Mouse (Mus musculus) heart, adult 8-10 months (tissue): ENCODE results near the gene Wscd2. TPM values are rescaled to one million over a fixed set of nuclear protein-coding genes. Genes with fewer than 3 reads are reported as not detected.

Experiments used
- DNase-seq: peaks from one replicate; pipeline ENCODE4 v3.0.0; 2022; ENCODE audit warnings: low spot score
- total RNA-seq, 4 experiments: library from RNA; stranded (reverse); gene quantifications; 2 replicates each; pipeline ENCODE4 v1.2.4; 2022

Wscd2 gene
- total RNA-seq, 4 experiments from 2014 or later: 0.11 to 0.23 (median 0.16) TPM; not detected in 1

DNA sequence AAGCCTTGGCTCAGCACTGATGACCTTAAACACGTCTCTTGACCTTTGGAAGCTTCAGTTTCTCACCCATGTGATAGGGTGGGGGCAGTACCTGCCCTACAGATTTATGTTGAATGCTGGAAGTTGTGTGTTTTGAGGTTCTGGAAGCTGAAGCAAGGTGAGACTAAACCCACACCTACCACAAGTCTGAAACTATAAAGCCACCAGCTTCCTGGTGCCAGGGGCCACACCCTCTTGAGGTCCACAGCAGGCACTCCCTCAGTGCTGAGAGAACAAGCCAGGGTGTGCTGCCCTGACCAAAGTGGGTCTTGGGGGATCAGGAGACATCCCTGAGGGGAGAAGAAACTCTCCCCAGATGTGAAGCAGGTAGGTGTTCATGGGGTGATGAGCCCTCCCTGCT, 48.7 kb downstream of the Wscd2 start:
- no peak for DNase-seq

DNA sequence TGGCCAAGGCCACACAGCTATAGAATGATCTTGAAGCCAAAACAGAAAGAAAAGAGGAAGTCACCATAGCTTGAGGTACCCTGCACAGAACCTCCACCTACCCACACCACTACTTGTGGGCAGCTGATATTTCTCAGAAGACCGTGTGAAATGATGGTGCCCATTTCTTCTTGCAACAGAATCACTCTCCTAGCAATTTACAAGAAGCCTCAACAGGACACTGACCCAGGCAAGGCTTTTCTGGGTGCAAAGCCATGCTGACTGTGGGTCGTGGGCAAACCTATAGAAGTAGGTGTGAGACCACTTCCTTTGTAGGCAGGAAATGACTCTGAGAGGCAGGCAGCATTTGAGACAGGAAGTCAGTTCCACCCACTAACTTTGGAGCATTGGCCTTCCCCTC, 49.3 kb downstream of the Wscd2 start:
- no peak for DNase-seq

DNA sequence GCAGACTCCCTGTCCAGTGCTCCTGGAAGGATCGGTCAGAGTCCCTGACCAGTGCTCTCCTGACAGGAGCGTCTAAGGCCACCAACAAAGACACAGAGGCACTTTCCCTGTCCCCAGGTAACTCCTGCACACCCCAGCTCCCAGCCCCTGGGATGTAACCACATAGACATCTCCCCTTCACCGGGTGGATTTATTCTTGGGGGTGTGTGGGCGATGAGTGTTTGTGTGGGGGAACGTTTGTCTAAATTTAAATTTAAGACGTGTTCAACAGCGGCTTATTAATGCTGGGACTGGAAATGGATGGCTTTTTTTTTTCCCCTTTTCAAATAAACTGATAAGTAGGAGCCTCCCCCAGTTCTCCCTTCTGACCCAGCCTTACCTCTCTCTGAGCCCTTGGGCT, 49.7 kb downstream of the Wscd2 start:
- no peak for DNase-seq

DNA sequence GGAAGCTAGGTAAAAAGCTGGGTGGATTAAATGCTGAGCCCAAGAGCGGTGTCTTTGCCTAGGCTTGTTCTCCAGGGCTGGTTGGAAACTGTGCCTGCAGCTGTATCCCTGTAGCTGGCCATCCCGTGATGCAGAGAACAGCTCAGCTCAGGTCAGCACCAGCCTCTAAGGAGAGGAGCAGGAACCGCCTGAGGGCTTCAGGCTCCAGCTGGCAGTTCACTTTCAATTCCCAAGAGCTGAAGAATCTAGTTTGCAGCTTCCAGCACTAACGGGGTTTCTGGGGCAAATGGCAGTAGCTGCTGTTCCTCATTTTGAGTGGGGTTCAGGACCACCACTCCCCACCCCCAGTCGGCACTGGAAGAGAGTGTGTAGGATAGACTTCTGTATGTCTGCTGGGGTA, 51.1 kb downstream of the Wscd2 start:
- no peak for DNase-seq

DNA sequence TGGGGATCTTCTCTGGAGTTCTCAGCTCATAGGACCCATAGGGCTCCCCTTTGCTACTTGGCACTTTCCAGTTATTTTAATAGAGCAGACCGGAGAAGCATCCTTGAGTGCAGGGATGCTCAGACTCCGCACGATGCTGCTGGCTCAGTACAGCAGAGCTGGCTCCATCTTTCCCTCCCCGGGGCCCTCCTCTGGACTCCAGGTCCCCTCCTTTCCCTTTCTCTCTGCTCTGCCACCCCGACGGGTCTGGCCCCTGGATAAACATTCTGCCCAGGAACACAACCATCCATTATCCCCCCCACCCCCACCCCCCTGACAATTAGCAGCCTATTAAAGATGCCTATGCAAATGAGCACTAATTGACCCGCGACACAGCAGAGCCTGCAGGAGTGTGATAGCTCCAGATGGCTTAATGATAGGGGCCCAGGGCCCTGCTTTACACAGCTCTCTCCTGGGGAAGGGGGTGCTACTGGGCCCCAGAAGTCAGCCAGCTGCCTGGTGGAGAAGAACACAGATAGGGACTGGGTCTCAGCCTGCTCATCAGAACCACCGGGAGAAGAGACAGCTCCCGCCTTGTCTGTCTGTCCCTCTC, 52.8 kb downstream of the Wscd2 start:
- DNase-seq: no peak

DNA sequence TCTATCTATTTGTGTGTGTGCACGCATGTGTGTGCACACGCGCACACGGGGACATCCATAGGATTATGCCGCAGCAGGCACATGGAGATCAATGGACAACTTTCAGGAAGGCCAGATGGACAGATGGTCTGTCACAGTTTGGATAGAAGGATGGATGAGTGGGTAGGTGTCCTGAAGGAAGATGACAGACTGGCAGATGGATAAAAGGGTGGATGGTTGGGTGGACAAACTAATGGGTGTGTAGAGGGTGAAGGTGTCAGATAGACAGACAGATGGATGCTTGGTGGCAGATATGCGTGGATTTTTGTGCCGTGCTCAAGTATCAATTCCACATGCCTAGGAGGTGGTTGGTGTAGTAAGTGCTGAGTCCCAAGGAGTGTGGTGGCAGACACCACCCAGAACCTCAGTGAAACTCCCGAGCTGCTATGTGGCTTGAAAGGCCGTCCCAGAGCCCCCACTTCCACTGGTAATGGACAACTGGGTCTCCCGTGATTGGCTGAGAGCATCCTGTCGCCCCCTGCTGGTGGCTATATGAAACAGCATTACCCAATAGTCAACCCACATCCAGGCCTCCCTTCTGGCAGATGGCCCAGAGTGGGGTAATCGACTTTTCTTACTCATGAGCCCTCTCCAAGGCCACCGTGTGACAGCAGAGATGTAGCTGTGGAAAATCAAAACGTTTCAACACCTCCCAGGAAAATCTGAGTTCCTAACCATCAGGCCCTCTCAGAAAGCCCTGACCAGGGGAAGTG, 58.0 kb downstream of the Wscd2 start:
- DNase-seq: peak; percentile 24

DNA sequence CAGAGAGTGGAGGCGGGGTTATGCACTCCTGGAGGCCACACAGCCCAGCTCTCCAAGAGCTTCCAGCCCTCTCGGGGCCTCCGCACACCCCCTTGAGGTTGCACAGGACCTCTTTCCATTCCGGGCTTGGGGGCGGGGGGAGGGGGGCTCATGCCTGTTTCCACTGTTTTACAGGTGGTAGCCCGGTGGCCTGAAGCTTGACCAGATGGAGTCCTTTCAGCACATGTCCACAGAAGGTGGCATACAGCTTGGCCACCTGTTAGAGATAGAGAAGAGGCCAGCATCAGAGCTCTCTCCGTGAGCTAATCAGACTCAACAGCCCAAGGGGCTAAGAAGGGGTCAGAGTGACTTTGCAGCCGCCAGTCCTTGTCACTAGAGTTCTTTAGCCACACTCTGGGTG, 60.1 kb downstream of the Wscd2 start:
- DNase-seq: no peak

DNA sequence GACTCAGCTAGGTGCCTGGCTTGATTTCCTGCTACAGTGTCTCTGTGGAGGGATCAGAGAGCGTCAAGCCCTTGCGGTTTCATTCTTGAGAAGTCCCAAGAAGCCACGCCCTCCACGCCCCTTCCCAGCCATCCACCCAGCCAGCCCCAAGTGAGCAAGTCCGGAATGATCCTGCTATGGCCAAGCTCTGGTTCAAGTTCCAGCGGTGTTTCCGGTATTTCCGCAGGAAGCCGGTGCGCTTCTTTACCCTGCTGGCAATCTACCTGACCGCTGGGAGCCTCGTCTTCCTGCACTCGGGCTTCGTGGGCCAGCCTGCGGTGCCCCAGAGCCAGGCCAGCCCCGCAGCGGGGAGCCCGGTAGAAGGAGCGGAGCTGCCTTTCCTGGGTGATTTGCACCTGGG, 60.6 kb downstream of the Wscd2 start:
- no peak for DNase-seq

DNA sequence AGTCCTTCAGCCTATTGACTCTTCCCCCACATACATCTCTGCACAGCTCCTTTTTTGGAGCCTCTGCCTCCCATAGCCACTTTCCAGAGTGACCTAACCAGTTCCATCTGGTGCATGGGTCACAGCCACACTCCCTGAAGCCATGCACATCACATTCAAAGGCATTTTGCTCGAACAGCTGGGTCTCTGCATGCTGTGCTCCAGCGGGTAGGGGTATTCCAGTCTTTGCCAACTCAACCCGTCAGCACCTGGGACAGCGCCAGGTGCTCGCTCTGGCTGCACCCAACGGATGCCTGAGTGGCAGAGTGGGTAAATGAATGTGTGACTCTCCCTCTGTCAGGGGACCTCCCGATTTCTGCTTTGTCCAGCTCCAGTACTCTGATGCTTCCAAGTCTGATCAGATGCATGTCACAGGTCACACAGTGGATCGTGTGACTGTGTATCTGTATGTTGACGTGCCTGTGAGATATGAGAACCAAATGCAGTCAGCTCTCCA, 63.3 kb downstream of the Wscd2 start:
- DNase-seq: no peak

DNA sequence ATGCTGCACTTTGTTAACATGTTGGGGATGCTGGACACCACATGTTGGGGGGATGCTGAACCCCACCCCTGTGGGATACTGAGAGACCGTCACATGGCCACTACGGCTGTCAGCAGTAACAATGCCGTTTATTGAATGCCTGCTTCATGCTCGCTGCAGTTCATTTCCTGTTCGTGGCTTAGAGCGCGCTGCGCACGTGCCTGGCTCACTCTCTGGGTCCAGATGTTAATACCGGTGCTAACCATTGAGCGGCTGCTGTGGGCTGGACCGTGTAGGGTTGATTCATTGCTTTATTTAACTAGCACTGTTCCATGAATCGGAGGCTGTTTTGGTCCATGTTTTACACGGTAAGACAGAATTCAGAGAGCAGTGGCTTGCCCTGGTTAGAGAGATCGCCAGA, 64.0 kb downstream of the Wscd2 start:
- no peak for DNase-seq

DNA sequence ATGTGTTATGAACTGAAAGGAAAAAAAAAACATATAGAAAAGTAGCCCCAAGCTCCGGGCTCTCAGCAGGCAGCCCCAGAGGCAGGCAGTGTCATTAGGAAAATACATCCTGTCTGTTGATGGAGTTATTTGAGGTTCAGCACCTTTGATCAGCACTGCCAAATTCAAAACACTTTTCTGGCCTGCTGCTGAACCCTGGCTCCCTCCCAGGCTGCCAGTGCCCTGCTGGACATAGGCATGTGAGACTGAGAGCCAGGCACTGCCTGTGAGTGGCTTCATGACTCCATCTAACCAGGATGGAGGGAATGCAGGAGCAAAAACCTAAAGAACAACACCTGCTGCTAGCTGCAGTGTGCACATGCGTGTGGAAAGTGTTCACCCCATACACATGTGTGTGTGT, 64.4 kb downstream of the Wscd2 start:
- DNase-seq: peak; percentile 16

DNA sequence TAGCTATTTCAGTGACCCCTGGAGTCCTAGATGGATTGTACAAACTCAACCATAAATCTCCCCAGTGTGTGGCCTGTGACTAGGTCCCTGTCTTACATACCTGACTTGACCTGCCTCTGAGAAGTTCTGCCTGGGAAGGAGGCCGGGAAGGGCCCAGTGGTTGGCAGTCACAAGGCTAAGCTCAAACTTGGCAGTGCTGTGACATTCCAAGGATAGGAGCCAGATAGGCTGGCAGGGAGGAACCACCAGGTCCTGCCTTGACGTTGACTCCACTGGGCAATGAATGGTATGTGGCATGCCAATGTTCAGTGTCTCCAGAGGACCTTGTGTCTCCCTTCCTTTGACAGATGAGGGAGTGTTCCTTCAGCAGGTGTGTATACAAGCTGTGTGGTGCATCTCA, 65.6 kb downstream of the Wscd2 start:
- no peak for DNase-seq

DNA sequence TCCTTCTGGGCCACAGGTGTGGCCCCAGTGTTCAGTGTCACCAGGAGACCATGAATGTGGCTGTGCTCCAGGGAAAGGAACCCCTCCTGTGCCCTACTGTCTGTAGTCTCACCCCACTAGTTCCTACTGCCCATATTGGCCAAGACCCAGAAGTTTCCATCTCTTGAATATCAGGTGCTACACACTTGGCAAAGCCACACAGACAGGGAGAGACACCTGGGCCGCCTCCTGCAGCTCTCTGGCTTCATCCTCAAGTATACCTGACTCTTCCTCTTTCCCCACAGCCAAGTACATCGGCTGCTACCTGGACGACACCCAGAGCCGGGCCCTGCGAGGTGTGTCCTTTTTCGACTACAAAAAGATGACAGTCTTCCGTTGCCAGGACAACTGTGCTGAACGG, 67.9 kb downstream of the Wscd2 start:
- no peak for DNase-seq

DNA sequence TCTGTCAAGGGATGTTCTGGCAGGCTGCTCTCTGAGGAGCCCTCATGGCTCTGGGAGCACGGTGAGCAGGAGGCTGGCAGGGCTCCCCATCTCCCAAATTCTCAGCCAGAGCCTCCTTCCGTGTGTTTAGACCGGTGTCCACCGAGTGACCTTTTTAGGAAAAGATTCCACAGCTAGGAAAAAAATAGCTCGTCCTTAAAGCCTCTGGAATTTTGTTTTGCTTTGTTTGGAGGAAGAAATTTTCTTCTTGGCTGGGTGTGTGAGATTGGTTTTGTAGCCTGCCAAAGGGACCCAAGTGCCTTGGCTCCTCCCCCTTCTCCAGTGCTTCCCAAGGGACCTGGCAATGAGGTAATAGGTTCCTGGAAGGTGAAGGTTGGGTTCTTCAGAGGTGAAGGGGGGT, 69.5 kb downstream of the Wscd2 start:
- DNase-seq: no peak

DNA sequence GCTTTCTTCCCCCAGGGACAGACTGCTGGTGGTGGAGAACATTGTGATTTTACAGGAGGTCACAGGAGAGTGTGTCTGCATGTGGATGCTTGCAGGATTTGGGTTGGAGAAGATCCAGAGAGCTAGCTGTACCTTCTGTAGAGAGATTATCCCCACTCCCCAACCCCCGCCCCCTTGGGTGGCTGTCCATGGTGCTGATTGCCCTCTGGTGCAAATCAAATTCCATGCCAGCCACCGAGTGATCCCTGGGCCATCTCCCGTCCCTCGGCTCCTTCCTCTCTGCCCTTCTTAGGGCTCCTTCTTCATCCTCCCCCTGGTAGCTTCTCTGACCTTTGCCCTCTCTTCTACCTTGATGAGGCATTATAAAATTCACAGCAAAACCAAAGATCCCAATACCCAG, 74.3 kb downstream of the Wscd2 start:
- DNase-seq: no peak

DNA sequence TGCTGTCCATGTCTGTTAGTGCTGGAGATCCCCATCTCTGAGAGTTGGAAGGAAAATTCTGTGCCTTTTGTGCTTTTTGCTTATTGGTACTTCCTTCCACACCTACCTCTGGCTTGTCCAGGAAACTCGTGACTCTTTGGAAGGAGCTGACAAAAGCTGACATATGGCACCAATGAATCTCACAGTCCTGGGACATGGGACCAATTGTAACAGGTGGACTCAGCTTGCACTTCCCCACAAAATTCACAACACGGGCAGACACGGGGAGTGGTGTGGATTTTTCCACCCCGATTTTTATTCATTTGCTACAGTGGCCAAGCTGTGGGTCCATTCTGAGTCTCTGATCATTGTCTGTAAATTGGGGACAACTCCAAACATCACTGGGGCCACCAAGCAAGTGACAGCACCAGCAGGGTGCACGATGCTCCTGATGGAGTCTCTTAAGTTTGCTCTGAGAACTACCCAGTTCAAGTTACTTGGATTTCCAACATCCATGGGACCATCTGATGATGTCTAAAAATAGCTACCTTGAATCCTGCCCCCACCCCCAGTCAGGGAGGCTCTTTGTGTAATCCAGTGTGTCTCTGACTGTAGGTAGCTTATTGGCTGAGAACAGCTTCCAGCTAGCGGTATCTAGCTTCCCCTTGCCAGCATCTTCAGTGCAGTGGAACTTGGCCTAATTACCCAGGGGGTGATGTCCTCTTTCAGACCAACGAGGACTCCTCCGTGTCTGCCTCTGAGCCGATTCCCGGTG, 75.1 kb downstream of the Wscd2 start:
- DNase-seq: no peak

DNA sequence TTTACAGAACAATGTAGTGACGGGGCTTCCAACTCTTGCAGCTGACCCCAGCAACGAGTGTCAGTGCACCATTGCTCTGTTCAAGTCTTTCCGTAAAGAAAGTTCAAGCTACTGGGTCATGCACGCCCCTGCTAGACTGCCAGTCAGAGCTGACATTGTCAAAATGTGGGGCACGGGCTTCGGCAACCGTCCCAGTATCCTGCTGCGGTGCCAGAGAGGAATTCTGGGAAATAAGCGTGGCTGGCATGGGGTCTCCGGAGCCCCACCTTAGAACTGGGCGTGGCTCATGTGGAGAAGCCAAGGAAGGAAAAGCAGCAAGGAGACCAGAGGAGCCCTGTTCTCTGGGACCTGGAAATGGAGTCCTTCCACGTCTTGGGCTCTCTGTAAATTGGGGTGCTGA, 75.7 kb downstream of the Wscd2 start:
- DNase-seq: no peak

DNA sequence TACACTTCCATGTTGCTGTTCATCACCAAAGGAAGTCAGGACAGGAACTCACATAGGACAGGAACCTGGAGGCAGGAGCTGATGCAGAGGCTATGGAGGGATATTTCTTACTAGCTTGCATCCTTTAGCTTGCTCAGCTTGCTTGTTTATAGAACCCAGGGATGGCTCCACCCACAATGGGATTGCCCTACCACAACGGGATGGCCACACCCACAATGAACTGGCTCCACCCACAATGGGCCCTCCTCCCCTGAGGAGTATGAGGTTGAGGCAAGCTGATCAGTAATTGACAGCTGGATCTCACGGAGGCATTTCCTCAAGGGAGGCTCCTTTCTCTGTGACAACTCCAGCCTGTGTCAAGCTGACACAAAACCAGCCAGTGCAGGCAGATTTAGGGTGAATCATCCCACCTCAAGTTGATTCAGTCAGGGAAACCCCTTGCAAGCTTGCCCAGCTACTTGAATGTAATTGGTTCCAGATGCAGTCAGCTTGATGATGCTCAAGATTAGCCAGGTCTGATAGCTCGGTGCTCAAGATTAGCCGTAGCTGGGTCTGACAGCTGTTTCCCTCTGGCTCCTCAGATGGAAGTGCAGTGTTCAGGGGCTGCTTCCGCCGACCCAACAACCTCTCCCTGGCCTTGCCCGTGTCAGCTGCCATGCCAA, 80.1 kb downstream of the Wscd2 start:
- no peak for DNase-seq

DNA sequence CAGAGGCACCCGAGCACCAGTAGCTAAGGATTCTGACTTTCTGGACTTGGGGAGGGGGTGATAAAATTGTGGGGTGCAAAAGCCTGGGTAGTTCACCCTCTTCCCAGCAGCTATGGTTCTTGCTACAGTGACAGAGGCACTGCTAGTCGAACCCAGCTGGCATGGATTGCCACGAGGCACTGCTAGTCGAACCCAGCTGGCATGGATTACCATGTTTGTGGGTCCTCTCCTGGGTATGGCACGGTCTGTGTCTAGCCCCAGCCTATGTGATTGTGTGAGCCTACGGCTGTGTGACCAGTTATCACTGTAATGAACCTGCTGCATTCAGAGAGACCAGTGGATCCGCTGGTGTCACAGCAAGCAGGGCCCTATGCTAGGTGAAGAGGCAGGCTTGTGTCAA, 87.4 kb downstream of the Wscd2 start:
- no peak for DNase-seq

DNA sequence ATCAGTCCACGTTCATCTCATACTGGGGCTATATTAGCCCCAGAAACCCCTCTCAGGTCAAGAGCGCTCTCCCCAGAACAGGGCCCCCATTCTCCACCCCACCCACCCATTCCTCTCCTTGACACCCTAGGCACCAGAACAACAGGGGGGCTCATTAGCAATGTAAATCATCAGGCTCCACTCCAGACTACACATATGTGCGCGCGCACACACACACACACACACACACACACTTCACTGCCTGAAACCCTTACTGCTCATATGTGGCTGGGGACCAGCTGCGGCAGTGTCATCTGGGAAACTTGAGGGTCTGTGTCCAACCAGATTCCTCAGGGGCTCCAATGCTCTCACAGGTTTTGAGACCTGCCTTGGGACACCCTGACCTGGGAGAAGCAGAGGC, 88.3 kb downstream of the Wscd2 start:
- DNase-seq: no peak

DNA sequence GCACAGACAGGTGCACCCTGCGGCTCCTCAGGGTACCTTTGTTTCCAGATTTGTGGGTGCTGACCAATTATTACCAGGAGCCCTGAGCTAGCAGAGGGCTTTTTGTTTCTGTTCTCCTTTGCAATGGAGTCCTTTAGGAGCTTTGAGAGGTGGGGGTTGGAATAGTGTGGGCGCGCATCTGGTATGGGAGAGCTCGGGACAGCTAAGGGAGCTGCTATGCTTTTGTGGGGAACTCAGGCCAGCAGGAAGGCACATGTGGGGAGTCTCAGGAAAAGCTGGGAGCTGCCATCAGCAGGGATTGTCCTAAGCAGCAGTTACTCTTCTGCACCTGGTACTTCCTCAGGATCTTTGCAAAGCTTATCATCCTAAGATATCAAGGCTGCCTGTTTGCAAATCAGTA, 89.0 kb downstream of the Wscd2 start:
- no peak for DNase-seq

DNA sequence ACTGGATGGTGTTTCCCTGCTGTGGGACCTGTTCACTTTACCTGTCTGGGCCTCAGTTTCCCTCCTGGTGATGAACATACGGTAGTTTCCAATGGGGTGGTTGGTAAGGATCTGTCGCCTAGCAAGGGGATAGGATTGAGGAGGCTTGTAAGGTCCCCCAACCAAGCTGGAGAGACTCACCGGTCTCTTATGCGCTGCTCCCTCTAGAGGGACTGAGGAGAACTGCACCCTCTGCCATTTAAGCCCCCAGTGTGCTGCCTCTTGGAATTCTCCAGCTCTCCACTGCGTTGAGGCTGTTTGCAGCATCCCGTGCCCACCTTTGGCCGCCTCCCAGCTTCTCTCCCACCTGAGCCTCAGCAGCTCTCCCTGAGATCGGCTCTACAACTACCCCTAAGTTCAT, 90.1 kb downstream of the Wscd2 start:
- DNase-seq: no peak
